Mouse (Mus musculus) stomach, embryonic 14.5 days (tissue): ENCODE measurements at regions not wholly inside any gene's neighbourhood (a gene's known extent, or its start where the extent isn't known, plus 50 kb on each side); places are given as distances from the start of the nearest gene placed in this dataset.

Source experiments
- ATAC-seq: fragments of 200-750 bp; cut with Nextera tagmentation; 2 replicates; pipeline ENCODE4 v1.8.0; 2017; ENCODE audit warnings: low read depth, moderate TSS enrichment; ENCODE audit not compliant: insufficient number of reproducible peaks, insufficient read depth, low FRiP score
- H3K27ac ChIP-seq: fragments of 300-500 bp; sonication (generic); 2 replicates; pipeline ENCODE4 v1.5.1; 2014; ENCODE audit warnings: mild to moderate bottlenecking, low read length, moderate library complexity, mixed read lengths
- H3K27me3 ChIP-seq: fragments of 300-500 bp; sonication (generic); 2 replicates; pipeline ENCODE4 v1.6.1; 2014; ENCODE audit warnings: low read length, control low read depth, mixed read lengths; ENCODE audit not compliant: control insufficient read depth, insufficient read depth
- H3K36me3 ChIP-seq: fragments of 300-500 bp; sonication (generic); 2 replicates; pipeline ENCODE4 v1.6.1; 2014; ENCODE audit warnings: mild to moderate bottlenecking, control low read depth, low read length, moderate library complexity, mixed read lengths; ENCODE audit not compliant: control insufficient read depth, insufficient read depth
- H3K4me1 ChIP-seq: fragments of 300-500 bp; sonication (generic); 2 replicates; pipeline ENCODE4 v1.6.1; 2014; ENCODE audit warnings: low read length, control low read depth, mixed read lengths; ENCODE audit not compliant: control insufficient read depth, insufficient read depth
- H3K4me2 ChIP-seq: fragments of 300-500 bp; sonication (generic); replicated peaks from 2 replicates; pipeline ENCODE4 v1.6.1; 2014; ENCODE audit warnings: low read depth, low read length, control low read depth
- H3K4me3 ChIP-seq: fragments of 300-500 bp; sonication (generic); 2 replicates; pipeline ENCODE4 v1.5.1; 2014; ENCODE audit warnings: low read depth, low read length, control low read depth
- H3K9ac ChIP-seq: fragments of 300-500 bp; sonication (generic); replicated peaks from 2 replicates; pipeline ENCODE4 v1.6.1; 2014; ENCODE audit warnings: low read depth, mild to moderate bottlenecking, control low read depth, low read length, moderate library complexity, mixed read lengths
- H3K9me3 ChIP-seq: fragments of 300-500 bp; sonication (generic); 2 replicates; pipeline ENCODE4 v1.6.1; 2016; ENCODE audit warnings: low read depth, low read length, control low read depth; ENCODE audit not compliant: control insufficient read depth
- WGBS: fragments of 180-500 bp; shearing (Covaris S2); extraction: QIAGEN DNeasy Blood & Tissue Kit; methylation state at CpG from one replicate; pipeline ENCODE4 v1.1.7; 2014; 5-methylcytosine and 5-hydroxymethylcytosine counted together

- H3K4me2 ChIP-seq: no peak overlapping the region
- no peak overlapping the region for H3K4me3 ChIP-seq
- no peak for ATAC-seq
- WGBS: 76% methylated on average over 7 of the region's 7 CpGs
- no peak overlapping the region for H3K27ac ChIP-seq
- no peak overlapping the region for H3K9ac ChIP-seq
- H3K4me1 ChIP-seq: no peaks in the 10 kb centered on the region
- no peaks in the 10 kb centered on the region for H3K27me3 ChIP-seq
- no peaks in the 10 kb centered on the region for H3K9me3 ChIP-seq
- H3K36me3 ChIP-seq: no peaks in the 10 kb centered on the region
These were observed 149.1 kb upstream of the Mast4 start for GRCm38 (mm10) chr13:103483392-103483791.

GRCm38 (mm10) chr13:103476328-103476727 is 142.0 kb upstream of the Mast4 start:
- Histone ChIP-seq H3K27me3 (no peaks in the 10 kb centered on the region), H3K4me2 (no peak overlapping the region), H3K9me3 (no peaks in the 10 kb centered on the region), H3K9ac (no peak overlapping the region), H3K4me3 (no peak overlapping the region), H3K36me3 (no peaks in the 10 kb centered on the region), H3K4me1 (no peaks in the 10 kb centered on the region), H3K27ac (no peak overlapping the region)
- 80% methylated on average over 6 of the region's 6 CpGs for WGBS
- ATAC-seq: no peak

GRCm38 (mm10) chr13:103472216-103472615 is 137.9 kb upstream of the Mast4 start:
- no peaks in the 10 kb centered on the region for H3K36me3 ChIP-seq
- no peak for ATAC-seq
- WGBS: 72% methylated on average over 6 of the region's 6 CpGs
- no peaks in the 10 kb centered on the region for H3K4me1 ChIP-seq
- H3K4me3 ChIP-seq: no peak overlapping the region
- no peaks in the 10 kb centered on the region for H3K27me3 ChIP-seq
- H3K27ac ChIP-seq: no peak overlapping the region
- H3K9ac ChIP-seq: no peak overlapping the region
- no peaks in the 10 kb centered on the region for H3K9me3 ChIP-seq
- H3K4me2 ChIP-seq: no peak overlapping the region

DNA sequence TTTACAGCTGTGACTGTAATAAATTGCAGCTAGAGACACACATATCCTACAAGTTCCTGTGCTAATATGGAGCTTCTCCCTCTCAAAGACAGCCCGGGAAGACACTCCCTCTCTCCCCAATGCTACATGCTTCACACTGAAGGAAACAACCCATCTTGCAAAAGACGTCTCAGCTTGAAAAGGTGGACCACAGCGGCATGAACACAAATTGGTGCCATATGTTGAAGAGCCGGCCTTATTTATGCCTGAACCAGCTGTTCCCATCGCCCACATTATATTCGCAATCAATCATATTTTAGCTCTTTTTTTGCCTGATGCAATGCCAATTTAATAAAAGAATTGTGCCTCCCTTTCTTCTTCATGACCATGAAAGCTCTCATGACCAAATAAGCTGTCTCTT is 135.8 kb upstream of the Mast4 start:
- no peak for ATAC-seq
- no peak overlapping the region for H3K9ac ChIP-seq
- no peak overlapping the region for H3K27ac ChIP-seq
- no peaks in the 10 kb centered on the region for H3K36me3 ChIP-seq
- WGBS: 60% methylated on average over 6 of the region's 6 CpGs
- H3K4me2 ChIP-seq: no peak overlapping the region
- no peaks in the 10 kb centered on the region for H3K9me3 ChIP-seq
- H3K4me1 ChIP-seq: no peaks in the 10 kb centered on the region
- no peaks in the 10 kb centered on the region for H3K27me3 ChIP-seq
- H3K4me3 ChIP-seq: no peak overlapping the region

DNA sequence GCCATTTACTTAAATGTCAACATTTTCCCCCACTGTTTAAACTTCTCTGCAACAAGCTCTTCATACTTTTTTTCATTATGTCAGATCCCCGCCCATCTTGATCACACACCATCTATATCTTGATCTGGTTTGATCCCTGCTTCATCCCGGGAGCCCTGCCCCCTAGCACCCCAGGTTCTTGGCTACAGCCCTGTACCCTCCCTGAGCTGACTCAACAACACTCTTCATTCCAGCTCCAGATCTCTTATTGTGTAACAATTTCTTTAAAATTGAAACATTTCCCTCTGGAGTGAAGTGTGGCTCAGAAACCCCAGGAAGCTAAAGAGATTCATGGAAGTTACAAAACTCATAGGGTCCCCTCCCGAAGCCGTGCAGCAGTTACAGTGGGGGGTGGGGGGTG is 126.2 kb upstream of the Mast4 start:
- 75% methylated on average over 4 of the region's 4 CpGs for WGBS

DNA sequence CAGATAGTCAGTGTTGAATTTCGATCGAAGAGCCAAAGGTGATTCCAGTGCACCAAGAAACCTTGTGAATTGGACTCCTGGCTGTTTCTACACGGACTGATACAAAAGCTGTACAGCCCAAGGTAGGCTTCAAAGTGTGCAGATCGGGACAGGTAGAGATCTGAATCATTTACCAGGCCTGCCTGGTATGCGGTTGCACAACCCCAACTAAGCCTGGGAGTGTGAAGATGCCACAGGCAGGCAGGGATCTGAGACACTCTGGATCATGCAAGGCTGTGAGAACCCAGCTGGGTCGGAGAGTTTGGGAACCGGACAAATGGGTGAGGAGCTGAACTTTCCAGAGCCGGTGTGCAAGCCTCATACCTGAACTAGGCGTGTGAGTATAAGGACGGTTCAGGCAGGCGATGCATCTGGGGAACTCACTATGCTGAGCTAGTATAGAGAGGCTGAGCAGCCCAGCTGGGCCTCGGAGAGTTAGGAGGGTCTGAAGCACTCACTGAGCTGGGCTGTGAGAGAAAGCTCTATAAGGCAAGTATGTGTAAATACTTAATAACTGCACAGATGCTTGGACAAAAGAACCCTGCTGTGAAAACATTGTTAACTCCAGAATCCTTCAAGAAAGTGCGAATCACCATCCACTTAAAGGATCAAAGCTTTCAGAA is 125.3 kb upstream of the Mast4 start:
- Histone ChIP-seq H3K4me1 (no peaks in the 10 kb centered on the region), H3K4me2 (no peak overlapping the region), H3K4me3 (no peak overlapping the region), H3K27ac (no peak overlapping the region), H3K9me3 (no peaks in the 10 kb centered on the region), H3K9ac (no peak overlapping the region), H3K27me3 (no peaks in the 10 kb centered on the region), H3K36me3 (no peaks in the 10 kb centered on the region)
- 84% methylated on average over 13 of the region's 13 CpGs for WGBS
- no peak for ATAC-seq

More for the DNA sequence above, 126.2 kb upstream of the Mast4 start:
- no peak for ATAC-seq
- H3K4me1 ChIP-seq: no peaks in the 10 kb centered on the region
- no peaks in the 10 kb centered on the region for H3K27me3 ChIP-seq
- no peak overlapping the region for H3K4me2 ChIP-seq
- no peak overlapping the region for H3K4me3 ChIP-seq
- no peaks in the 10 kb centered on the region for H3K36me3 ChIP-seq
- H3K9ac ChIP-seq: no peak overlapping the region
- H3K9me3 ChIP-seq: no peaks in the 10 kb centered on the region
- no peak overlapping the region for H3K27ac ChIP-seq

- no peak overlapping the region for H3K4me2 ChIP-seq
- no peaks in the 10 kb centered on the region for H3K27me3 ChIP-seq
- H3K9me3 ChIP-seq: no peaks in the 10 kb centered on the region
- H3K36me3 ChIP-seq: no peaks in the 10 kb centered on the region
- H3K9ac ChIP-seq: no peak overlapping the region
- 66% methylated on average over 4 of the region's 4 CpGs for WGBS
- no peak for ATAC-seq
- H3K27ac ChIP-seq: no peak overlapping the region
- H3K4me3 ChIP-seq: no peak overlapping the region
- H3K4me1 ChIP-seq: no peaks in the 10 kb centered on the region
These were observed 118.5 kb upstream of the Mast4 start for GRCm38 (mm10) chr13:103452837-103453236.

DNA sequence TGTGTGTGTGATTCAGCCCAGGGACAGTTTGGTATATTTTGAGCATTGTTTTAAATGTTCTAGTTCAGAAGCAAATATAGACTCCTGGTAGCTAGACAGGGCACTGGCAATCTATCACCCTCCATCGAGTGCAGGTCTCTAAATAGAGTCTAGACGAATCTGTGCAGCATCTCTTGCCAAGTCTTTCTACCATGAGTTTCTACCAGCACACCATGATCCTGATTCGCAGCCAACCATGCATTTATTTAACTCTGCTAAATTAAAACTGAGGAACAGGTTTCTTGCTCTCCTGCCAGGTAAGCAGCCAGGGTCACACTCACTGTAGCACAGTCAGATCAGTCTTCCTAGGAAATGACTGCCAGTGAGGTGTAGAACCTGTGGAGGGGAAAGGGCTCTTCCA is 96.3 kb upstream of the Mast4 start:
- no peak overlapping the region for H3K9ac ChIP-seq
- no peak overlapping the region for H3K4me3 ChIP-seq
- H3K4me1 ChIP-seq: no peaks in the 10 kb centered on the region
- no peaks in the 10 kb centered on the region for H3K9me3 ChIP-seq
- H3K27me3 ChIP-seq: no peaks in the 10 kb centered on the region
- no peak overlapping the region for H3K4me2 ChIP-seq
- WGBS: 77% methylated on average over 3 of the region's 3 CpGs
- ATAC-seq: no peak
- no peak overlapping the region for H3K27ac ChIP-seq
- H3K36me3 ChIP-seq: no peaks in the 10 kb centered on the region

DNA sequence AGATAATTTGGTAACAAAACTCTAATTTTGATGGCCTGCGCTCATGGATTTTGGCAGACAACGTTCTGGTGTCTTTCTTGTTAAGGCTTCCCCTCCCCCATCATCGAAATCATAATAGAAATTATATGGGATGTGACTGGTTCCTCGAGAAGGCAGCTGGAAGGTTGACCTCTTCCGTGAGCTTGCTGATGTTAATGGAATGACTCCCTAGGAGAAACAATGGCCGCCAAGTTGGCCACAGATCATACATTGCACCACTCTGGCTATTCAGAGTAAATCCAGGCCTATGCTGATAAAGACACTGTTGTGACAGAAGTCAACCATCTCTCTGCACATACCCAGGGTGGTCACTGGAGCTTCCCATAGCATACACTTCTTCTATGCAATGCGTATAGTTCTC is 89.7 kb upstream of the Mast4 start:
- no peaks in the 10 kb centered on the region for H3K36me3 ChIP-seq
- no peak for ATAC-seq
- H3K4me3 ChIP-seq: no peak overlapping the region
- no peak overlapping the region for H3K27ac ChIP-seq
- H3K9me3 ChIP-seq: no peaks in the 10 kb centered on the region
- H3K4me1 ChIP-seq: no peaks in the 10 kb centered on the region
- H3K27me3 ChIP-seq: no peaks in the 10 kb centered on the region
- WGBS: 85% methylated on average over 7 of the region's 7 CpGs
- no peak overlapping the region for H3K9ac ChIP-seq
- no peak overlapping the region for H3K4me2 ChIP-seq
